Mouse (Mus musculus) cerebellum, adult 2 months (tissue): ENCODE results near the gene Gga2. TPM values are rescaled to one million over a fixed set of nuclear protein-coding genes. Genes with fewer than 3 reads are reported as not detected.

Experiments
- DNase-seq, 2 experiments: peaks; one replicate each; pipeline ENCODE4 v3.0.0; 2021
- H3K27ac ChIP-seq: fragments of 200-500 bp; 2 replicates; pipeline ENCODE4 v1.5.1; 2012; ENCODE audit warnings: low read length, control low read depth, inconsistent platforms; ENCODE audit not compliant: insufficient read depth
- H3K27me3 ChIP-seq: fragments of 200-500 bp; 2 replicates; pipeline ENCODE4 v1.6.1; 2012; ENCODE audit warnings: inconsistent platforms, mild to moderate bottlenecking, low read length, moderate library complexity; ENCODE audit not compliant: control insufficient read depth, insufficient read depth
- H3K4me1 ChIP-seq: fragments of 200-500 bp; 2 replicates; pipeline ENCODE4 v1.6.1; 2011; ENCODE audit warnings: low read length; ENCODE audit not compliant: control insufficient read depth, insufficient read depth
- H3K4me3 ChIP-seq: fragments of 200-500 bp; replicated peaks from 2 replicates; pipeline ENCODE3; 2011; ENCODE audit warnings: mild to moderate bottlenecking, low read depth, low read length, control low read depth; ENCODE audit not compliant: insufficient read depth
- CTCF ChIP-seq: fragments of 200-500 bp; IDR thresholded peaks from 2 replicates; pipeline ENCODE4 v1.5.1; 2011; ENCODE audit warnings: low read depth, mild to moderate bottlenecking, control low read depth, low read length, moderate library complexity, borderline replicate concordance; ENCODE audit not compliant: insufficient read depth
- POLR2A ChIP-seq: fragments of 200-500 bp; IDR thresholded peaks from 2 replicates; pipeline ENCODE4 v1.6.1; 2011; ENCODE audit warnings: low read length, control low read depth, borderline replicate concordance; ENCODE audit not compliant: insufficient read depth
- WGBS: fragments of 180-500 bp; shearing (Covaris S2); methylation state at CpG from one replicate; pipeline ENCODE4 v1.1.7; 2018; 5-methylcytosine and 5-hydroxymethylcytosine counted together
- polyA plus RNA-seq: library from polyadenylated mRNA; depleted of rRNA; stranded (reverse); fragments of >200 nt; gene quantifications from 2 replicates; pipeline ENCODE4 v1.2.3, GENCODE M21; 2012

Gene Gga2
- polyA plus RNA-seq, 1 experiment, result 23.1 TPM

DNA sequence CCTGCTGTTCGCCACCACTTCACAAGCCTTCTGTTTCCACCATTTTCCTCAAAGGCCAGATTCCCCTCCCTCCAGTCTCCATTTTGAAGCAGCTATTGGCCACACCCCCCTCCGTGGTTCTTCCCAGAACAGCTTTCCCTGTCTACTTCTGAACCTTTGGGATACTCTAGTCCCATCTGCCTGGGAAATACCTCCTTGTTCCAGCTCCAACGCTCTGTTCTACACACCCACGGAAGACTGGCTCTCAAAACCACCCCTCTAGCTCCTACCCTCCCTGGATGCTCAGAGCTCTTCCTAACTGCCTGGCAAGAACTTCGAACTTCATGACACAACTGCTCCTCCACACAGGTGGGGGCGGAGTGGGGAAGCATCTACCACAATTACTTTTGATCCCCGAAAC, 2.0 kb downstream of the Gga2 start:
- H3K4me3 ChIP-seq, result no peak overlapping the region
- DNase-seq, result no peak
- TF ChIP-seq POLR2A (no peak), CTCF (no peak)
- WGBS, result 75% methylated on average over 7 of the region's 7 CpGs
- no peak overlapping the region for H3K27ac ChIP-seq
- H3K4me1 ChIP-seq, result peaks cover 6% of the 10 kb centered on the region
- H3K27me3 ChIP-seq, result no peaks in the 10 kb centered on the region

- no peak overlapping the region for H3K4me3 ChIP-seq
- WGBS, result 88% methylated on average over 3 of the region's 3 CpGs
- TF ChIP-seq POLR2A (no peak), CTCF (no peak)
Measured at GRCm38 (mm10) chr7:122018247-122018646, 2.8 kb downstream of the Gga2 start.

DNA sequence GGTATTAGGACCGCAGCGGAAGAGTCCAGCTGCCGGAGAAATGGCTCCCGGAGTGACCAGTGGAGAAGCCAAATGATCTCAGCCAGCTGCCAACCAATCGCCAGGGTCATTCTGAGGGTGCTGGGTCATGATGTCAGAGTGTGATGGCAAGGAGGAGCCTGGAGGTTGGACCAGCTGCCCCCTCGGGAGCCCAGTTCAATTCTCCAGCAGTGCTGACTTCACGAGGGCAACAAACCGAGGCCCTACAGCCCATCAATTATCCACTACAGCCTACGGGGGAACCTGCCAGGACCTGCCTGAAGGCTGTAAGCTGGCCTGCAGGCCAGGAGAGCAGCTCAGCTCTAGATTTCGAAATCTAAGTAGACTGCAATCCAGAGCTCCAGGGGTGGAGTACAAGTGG, 5.3 kb downstream of the Gga2 start:
- no peak for TF ChIP-seq POLR2A
- TF ChIP-seq CTCF, result no peak
- H3K4me3 ChIP-seq, result no peak overlapping the region
- H3K4me1 ChIP-seq, result peaks cover 8% of the 10 kb centered on the region
- H3K27ac ChIP-seq, result no peak overlapping the region
- DNase-seq, result no peak
- H3K27me3 ChIP-seq, result no peaks in the 10 kb centered on the region
- WGBS, result 57% methylated on average over 10 of the region's 10 CpGs

More at GRCm38 (mm10) chr7:122018247-122018646, 2.8 kb downstream of the Gga2 start:
- Histone ChIP-seq H3K4me1 (peaks cover 8% of the 10 kb centered on the region), H3K27me3 (no peaks in the 10 kb centered on the region), H3K27ac (no peak overlapping the region)
- DNase-seq, result no peak

GRCm38 (mm10) chr7:122015105-122015504, 5.9 kb downstream of the Gga2 start:
- Histone ChIP-seq H3K4me1 (peaks cover 8% of the 10 kb centered on the region), H3K4me3 (no peak overlapping the region), H3K27me3 (no peaks in the 10 kb centered on the region), H3K27ac (no peak overlapping the region)
- TF ChIP-seq POLR2A (no peak), CTCF (no peak)
- 71% methylated on average over 8 of the region's 8 CpGs for WGBS
- no peak for DNase-seq

DNA sequence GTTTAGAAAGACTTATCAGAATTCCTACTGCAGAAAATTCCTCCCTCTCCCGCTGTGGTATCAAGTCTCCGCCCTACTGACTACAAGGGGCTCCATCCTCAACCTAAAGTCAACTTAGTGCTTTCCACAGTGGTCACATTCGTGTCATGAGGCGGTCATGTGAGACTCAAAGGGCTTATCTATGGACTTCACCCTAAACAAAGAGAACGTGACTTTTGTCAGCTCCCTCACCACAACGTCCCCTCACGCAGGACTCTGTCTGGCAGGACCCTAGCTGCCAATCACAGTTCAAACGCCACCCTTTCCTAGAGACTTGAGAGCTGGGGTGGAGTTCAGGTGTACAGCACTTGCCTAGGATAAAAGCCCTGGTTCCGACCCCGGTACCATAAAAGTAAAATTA, 8.1 kb downstream of the Gga2 start:
- H3K27me3 ChIP-seq, result no peaks in the 10 kb centered on the region
- no peak for TF ChIP-seq POLR2A
- TF ChIP-seq CTCF, result no peak
- H3K4me1 ChIP-seq, result peaks cover 8% of the 10 kb centered on the region
- H3K4me3 ChIP-seq, result no peak overlapping the region
- DNase-seq, result no peak
- no peak overlapping the region for H3K27ac ChIP-seq
- WGBS, result 92% methylated on average over 10 of the region's 10 CpGs

GRCm38 (mm10) chr7:122012370-122012769, 8.7 kb downstream of the Gga2 start:
- H3K27me3 ChIP-seq, result no peaks in the 10 kb centered on the region
- peak in 1 of 2 experiments; percentile 47 for DNase-seq
- peaks cover 8% of the 10 kb centered on the region for H3K4me1 ChIP-seq
- H3K4me3 ChIP-seq, result no peak overlapping the region
- H3K27ac ChIP-seq, result no peak overlapping the region
- WGBS, result 16% methylated on average over 4 of the region's 4 CpGs
- no peak for TF ChIP-seq POLR2A
- TF ChIP-seq CTCF, result no peak

DNA sequence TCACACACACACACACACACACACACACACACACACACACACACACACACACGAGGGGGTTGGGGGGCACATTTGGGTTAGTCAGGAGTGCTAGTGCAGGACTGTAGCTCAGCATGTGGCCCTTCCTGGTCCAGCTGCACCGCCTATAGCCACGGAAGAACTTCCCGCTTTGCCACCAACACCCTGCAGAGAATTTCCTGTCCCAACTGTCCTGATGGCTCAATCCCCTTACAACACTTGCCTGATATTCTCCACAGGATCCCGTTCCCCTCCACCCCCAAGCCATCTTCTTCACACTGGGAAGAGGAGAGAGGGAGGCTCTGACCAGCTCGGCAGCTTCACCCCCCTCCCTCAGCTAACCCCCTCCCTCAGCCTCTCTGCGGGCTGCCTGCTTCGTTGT, 20.6 kb downstream of the Gga2 start:
- Histone ChIP-seq H3K4me3 (no peak overlapping the region), H3K27me3 (no peaks in the 10 kb centered on the region), H3K4me1 (no peaks in the 10 kb centered on the region), H3K27ac (no peak overlapping the region)
- WGBS, result 16% methylated on average over 8 of the region's 8 CpGs
- DNase-seq, result no peak
- TF ChIP-seq POLR2A, result no peak
- TF ChIP-seq CTCF, result no peak

- no peak overlapping the region for H3K27ac ChIP-seq
- no peak for DNase-seq
- no peaks in the 10 kb centered on the region for H3K27me3 ChIP-seq
- no peak overlapping the region for H3K4me3 ChIP-seq
- TF ChIP-seq POLR2A, result no peak
- TF ChIP-seq CTCF, result no peak
- 89% methylated on average over 5 of the region's 5 CpGs for WGBS
- H3K4me1 ChIP-seq, result no peaks in the 10 kb centered on the region
Measured at GRCm38 (mm10) chr7:121995961-121996360, 25.1 kb downstream of the Gga2 start.
